Mouse (Mus musculus) testis, postnatal 10 days (tissue): Measurements from ENCODE around the gene Oxtr.

Source experiments
- DNase-seq: peaks from one replicate; pipeline ENCODE4 v3.0.0; 2021; ENCODE audit warnings: low spot score

Oxtr gene

DNA sequence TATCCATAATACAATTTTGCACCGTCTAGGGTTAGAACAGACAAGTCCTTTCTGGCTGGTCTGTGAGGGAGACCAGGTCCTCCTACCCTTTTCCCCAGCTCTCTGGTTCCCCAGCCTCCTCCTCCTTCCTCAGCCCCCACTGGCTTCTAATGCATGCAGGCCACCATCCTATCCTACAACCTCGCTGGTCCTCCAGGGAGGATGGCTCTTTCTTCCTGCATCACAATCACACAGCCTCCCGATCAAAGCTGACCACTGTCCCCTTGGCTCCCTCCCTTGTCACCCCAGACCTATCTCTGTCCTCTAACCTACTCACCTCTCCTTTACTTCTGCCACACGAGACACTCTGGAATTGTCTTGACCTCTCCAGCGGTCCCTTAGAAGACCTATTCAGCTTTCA is 1.8 kb downstream of the Oxtr start:
- DNase-seq: peak; percentile 35

DNA sequence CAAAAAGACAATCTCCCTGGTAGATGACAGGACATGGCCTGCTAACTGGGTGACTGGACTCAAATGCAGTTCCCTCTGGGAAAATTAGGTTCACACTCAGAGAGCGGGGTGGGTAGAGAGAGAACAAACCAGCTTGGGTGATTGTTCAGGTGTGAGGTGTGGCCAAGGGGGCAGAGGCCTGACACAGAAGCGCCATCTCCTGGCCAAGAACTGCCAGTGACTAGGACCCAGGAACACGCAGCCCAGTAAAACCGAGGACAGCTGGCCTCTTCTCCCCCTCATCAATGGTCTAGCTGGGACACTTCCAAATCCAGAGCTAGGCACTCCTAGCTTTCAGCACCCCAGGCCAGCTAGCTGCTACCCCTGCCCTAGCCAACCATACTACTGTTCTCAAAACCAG is 5.4 kb downstream of the Oxtr start:
- peak; percentile 58 for DNase-seq

DNA sequence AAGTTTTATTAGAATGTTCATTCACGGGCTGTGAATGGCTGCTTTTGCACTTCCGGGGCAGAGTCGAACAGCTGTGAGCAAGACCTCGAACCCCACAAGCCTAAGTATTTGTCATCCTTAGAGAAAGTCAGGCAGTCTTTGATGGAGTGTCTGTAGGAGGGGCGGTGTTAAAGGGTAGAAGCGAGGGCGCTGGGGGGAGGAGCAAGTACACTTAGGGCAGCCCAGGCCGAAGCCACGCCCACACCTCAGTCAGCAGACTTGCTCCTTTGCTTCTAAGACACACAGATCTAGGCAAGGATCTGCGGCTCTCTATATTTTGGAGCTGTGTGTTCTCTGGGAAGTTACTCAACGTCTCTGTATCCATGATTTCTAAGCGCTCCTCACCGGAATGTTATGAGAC is 9.9 kb downstream of the Oxtr start:
- DNase-seq: no peak

DNA sequence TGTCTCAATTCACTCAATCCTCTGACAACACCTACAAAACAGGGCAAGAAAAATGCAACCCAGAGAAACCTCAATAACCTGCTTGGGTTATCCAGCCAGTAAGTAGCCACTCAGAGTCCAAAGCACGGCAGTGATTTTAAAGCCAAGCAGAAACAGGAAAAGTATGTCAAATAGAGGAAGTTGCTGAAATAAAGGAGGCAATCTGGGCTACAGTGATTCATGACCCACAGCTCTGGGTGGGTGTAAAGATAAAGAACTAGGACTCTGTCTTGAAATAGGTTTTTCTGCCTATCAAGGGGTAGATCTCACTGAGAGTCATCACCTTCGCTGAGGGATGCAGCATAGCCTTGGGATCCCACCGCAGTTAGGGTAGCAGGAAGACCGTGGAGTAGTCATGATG is 18.1 kb downstream of the Oxtr start:
- DNase-seq: no peak

DNA sequence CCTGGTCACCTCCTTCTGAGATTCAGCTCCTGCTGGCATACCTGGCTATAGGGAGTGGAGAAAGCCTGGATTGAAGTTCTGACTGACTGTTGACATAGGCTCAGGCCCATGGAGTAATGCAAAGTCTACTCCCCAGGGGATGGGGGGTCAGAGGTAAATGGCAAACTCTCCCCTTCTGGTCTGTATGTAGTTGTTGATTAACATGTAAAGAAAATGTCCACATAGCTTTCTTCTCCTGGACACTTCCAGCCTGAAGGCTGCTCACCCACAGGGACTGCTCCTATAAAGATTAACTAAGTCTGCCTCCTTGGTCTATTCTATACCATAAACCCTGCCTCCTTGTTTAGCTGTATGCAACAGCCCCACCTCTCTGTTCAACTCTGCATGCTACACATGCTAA is 23.7 kb downstream of the Oxtr start:
- no peak for DNase-seq

DNA sequence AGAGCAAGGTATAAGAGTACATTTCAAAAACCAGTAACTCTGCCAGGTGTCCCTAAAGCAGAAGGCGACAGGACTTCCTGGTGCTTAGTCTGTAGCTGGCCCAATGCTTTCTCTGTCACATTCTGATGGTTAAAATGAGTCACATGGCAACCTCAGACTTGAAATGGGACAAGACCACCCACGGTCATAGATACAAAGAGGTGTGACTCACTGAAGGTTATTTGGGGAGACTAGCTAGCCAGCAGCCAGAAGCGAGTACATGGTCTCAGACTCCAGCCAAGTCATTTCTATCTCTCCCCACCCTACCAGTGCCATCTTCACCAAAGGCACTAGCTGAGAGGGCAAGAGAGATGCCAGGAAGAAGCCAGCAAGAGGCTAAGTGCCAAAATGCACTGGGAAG is 24.3 kb downstream of the Oxtr start:
- no peak for DNase-seq

DNA sequence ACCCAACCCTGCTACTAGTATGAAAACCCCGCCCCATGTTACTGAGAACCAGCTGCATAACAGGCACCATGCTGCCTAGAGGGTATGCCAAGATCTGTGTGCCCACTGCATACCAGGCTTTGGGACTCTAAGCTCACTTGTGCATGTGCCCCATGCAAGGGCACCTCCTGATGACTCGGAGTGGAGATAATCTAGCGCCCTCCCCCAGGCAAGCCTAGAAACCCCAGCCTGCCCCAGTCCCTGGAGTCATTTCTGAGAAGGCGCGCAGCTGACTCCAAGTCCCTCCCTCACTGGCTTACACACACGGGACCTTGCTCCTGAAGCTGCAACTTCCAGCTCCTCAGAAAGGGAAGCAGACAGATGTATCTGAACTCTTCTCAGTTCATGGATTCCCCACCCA is 26.4 kb downstream of the Oxtr start:
- DNase-seq: no peak

DNA sequence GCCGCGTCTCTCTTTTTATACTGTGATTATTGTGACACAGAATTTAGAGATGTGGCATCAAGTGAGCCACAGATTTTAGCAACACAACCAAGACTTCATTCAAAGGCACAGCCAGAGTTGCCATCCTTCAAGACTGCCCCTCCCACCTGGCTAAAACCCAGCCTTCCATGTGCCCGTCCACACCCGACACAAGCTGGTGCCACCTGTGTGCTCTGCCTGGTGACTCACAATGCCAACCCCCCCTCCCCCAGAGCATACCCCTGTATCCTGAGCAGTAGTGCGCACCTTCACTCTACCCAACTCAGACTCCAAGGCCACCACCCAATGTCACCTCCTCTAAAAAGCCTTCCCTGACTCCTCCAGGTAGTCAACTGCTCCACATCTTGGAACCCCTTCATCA is 28.3 kb downstream of the Oxtr start:
- no peak for DNase-seq

DNA sequence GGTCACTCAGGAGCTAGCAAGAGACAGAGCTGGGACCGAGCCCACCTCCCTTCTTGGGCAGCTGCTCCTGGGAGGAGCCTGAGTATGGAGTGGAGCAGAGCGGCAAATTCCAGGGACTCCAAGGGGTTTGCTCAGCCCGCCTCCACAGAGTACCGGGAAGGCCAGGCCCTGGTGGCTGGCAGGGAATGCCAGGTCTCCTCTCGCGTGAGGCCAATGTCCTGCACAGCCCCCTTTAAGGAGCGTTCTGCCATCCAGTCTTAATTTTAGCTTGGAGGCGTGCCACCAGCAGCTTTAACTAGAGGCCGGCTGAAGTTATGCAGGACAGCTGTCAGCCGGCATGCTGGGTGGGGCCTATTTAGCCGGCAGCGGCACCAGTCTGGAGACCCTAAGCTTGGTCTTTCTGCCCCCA is 30.4 kb downstream of the Oxtr start, which contains the start of gene Cav3:
Gene Cav3 (plus strand): TSS at position 165 of the 409 bp plus-strand sequence.
- DNase-seq: peak; percentile 46

DNA sequence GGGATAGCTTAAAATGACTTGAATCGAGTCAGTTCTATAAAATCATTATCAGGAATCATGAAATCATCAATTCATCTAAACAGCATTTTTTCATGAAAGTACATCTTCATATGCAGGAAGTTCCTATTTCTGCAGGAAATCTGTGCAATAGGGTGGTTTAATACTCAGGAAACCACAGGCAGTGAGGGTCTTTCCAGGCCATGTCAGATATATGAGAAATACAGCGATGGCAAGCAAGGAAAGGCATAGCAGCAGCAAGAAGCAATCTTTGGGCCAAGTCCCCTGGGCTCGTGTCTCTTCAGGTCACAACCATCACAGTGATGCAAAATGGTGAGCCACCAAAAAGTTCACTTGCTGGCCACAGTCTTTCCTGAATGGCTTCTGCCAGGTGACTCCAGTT is 44.1 kb downstream of the Oxtr start:
- DNase-seq: no peak

DNA sequence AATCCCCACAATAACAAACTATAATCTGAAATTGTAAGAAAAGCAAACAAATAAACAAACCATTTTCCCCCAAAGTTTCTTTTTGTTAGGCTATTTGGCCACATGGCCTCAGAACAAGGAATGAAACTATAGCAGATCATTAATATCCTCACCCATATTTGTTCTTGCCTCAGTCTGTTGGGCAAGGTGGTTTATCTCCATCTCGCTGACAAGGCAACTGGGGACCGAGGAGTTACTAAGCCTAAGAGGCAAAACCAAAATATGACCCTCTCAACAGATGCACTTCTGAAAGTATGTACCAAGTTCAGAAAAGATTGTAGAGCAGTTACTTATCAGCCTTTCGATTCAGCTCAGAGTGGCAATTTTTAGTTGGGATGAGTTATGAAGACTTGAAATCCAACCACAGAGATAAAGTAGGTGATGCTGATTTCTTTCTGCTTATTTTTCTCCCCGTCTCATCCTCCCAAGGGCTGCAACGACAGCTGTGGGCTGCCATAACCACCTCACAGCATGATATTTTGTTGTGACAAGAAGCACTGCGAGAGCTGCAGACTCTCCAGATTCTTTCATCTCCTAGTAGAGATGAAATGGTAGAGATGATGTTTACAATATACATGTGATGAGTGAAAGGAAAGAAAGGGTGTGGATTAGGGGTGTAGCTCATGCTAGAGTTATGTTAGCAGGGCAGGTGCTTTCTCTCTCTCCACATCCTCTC is 63.6 kb downstream of the Oxtr start:
- peak; percentile 5 for DNase-seq

DNA sequence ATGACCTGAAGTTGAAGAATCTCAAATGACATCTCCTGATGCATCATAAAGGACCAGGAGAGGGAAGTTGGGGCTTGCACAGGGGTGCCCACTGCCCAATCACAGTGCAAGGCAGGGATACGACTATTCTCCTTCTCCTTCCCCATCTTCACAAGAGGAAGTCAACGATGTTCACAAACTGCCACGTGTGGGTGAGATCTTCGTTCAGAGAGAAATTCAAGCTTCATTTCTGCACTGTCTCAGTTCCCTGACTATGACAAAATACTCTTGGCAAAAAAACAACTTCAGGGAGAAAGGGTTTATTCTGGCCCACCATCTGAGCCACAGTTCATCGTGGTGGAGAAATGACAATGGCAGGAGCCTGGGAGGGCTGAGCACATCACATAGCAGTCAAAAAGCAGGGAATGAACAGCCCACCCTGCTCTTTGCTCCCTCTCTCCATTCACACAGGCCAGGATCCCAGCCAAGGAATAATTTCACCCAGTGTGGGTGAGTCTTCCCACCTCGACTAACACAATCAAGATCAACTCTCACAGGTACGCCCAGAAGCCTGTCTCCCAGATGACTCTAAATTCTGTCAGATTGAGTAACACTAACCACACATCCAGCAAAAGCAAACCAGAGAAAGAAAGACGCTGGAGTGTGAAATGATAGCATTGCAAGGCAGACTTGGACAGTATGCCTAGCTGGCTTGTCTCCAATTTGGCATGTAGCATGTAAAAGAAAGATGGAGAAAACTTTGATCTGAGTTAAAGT is 65.8 kb downstream of the Oxtr start:
- peak; percentile 33 for DNase-seq
